Mouse (Mus musculus): ENCODE measurements at regions not wholly inside any gene's neighbourhood (a gene's known extent, or its start where the extent isn't known, plus 50 kb on each side); places are given as distances from the start of the nearest gene placed in this dataset.
"Not testable (repeated sequence)": the region's sequence is repeated elsewhere in the genome, so short reads cannot be mapped to it uniquely, and the experiment has no call there.

GRCm38 (mm10) chr1:47217088-47217487, 324.4 kb upstream of the Slc39a10 start:
- ATAC-seq (ENCODE audit: low FRiP score, low TSS enrichment) (no peak), DNase-seq (ENCODE audit: low spot score) (no peak)
- no peaks in the 10 kb centered on the region for H3K9me3 ChIP-seq (ENCODE audit: control insufficient read depth, low read length)
- no peaks in the 10 kb centered on the region for H3K4me1 ChIP-seq (replicated peaks; ENCODE audit: control insufficient read depth, insufficient read depth)
- H3K9ac ChIP-seq (ENCODE audit: low read length) = no peak overlapping the region
- no peak overlapping the region for H3K4me3 ChIP-seq (ENCODE audit: low read depth, low read length)
- no peak overlapping the region for H3K27ac ChIP-seq (replicated peaks)
- TF ChIP-seq CTCF (IDR thresholded peaks at IDR 0.05; ENCODE audit: low read depth) (no peak), EP300 (optimal IDR thresholded peaks at IDR 0.05) (no peak)
- WGBS = 59% methylated on average over 2 of the region's 2 CpGs
- no peaks in the 10 kb centered on the region for H3K27me3 ChIP-seq (ENCODE audit: control insufficient read depth, insufficient read depth, low read length)
- no peaks in the 10 kb centered on the region for H3K36me3 ChIP-seq (ENCODE audit: control insufficient read depth, insufficient read depth, low read length)
- H3K4me2 ChIP-seq (replicated peaks; ENCODE audit: low read depth) = no peak overlapping the region

- Histone ChIP-seq H3K9ac (ENCODE audit: low read length) (no peak overlapping the region), H3K36me3 (ENCODE audit: control insufficient read depth, insufficient read depth, low read length) (no peaks in the 10 kb centered on the region), H3K4me3 (ENCODE audit: low read depth, low read length) (no peak overlapping the region), H3K4me1 (replicated peaks; ENCODE audit: control insufficient read depth, insufficient read depth) (no peaks in the 10 kb centered on the region), H3K9me3 (ENCODE audit: control insufficient read depth, low read length) (no peaks in the 10 kb centered on the region), H3K4me2 (replicated peaks; ENCODE audit: low read depth) (no peak overlapping the region), H3K27me3 (ENCODE audit: control insufficient read depth, insufficient read depth, low read length) (no peaks in the 10 kb centered on the region), H3K27ac (replicated peaks) (no peak overlapping the region)
- DNase-seq (ENCODE audit: low spot score) = no peak
- no peak for ATAC-seq (ENCODE audit: low FRiP score, low TSS enrichment)
- WGBS = 44% methylated on average over 2 of the region's 2 CpGs
- TF ChIP-seq CTCF (IDR thresholded peaks at IDR 0.05; ENCODE audit: low read depth) = no peak
- no peak for TF ChIP-seq EP300 (optimal IDR thresholded peaks at IDR 0.05)
Measured at GRCm38 (mm10) chr1:47216419-47217002, 323.9 kb upstream of the Slc39a10 start.

GRCm38 (mm10) chr1:47213476-47213875, 320.8 kb upstream of the Slc39a10 start:
- H3K27me3 ChIP-seq (ENCODE audit: control insufficient read depth, insufficient read depth, low read length) = no peaks in the 10 kb centered on the region
- H3K27ac ChIP-seq (replicated peaks) = no peak overlapping the region
- H3K4me3 ChIP-seq (ENCODE audit: low read depth, low read length) = no peak overlapping the region
- H3K9me3 ChIP-seq (ENCODE audit: control insufficient read depth, low read length) = no peaks in the 10 kb centered on the region
- no peak overlapping the region for H3K4me2 ChIP-seq (replicated peaks; ENCODE audit: low read depth)
- WGBS = 72% methylated on average over 5 of the region's 5 CpGs
- ATAC-seq (ENCODE audit: low FRiP score, low TSS enrichment) (no peak), DNase-seq (ENCODE audit: low spot score) (no peak)
- no peaks in the 10 kb centered on the region for H3K4me1 ChIP-seq (replicated peaks; ENCODE audit: control insufficient read depth, insufficient read depth)
- H3K36me3 ChIP-seq (ENCODE audit: control insufficient read depth, insufficient read depth, low read length) = no peaks in the 10 kb centered on the region
- H3K9ac ChIP-seq (ENCODE audit: low read length) = no peak overlapping the region
- TF ChIP-seq EP300 (optimal IDR thresholded peaks at IDR 0.05) = no peak
- no peak for TF ChIP-seq CTCF (IDR thresholded peaks at IDR 0.05; ENCODE audit: low read depth)

- Histone ChIP-seq H3K36me3 (ENCODE audit: control insufficient read depth, insufficient read depth, low read length) (no peaks in the 10 kb centered on the region), H3K27me3 (ENCODE audit: control insufficient read depth, insufficient read depth, low read length) (no peaks in the 10 kb centered on the region), H3K4me1 (replicated peaks; ENCODE audit: control insufficient read depth, insufficient read depth) (no peaks in the 10 kb centered on the region), H3K9ac (ENCODE audit: low read length) (no peak overlapping the region), H3K9me3 (ENCODE audit: control insufficient read depth, low read length) (no peaks in the 10 kb centered on the region), H3K4me3 (ENCODE audit: low read depth, low read length) (no peak overlapping the region), H3K27ac (replicated peaks) (no peak overlapping the region), H3K4me2 (replicated peaks; ENCODE audit: low read depth) (no peak overlapping the region)
- WGBS = 80% methylated on average over 4 of the region's 4 CpGs
- TF ChIP-seq EP300 (optimal IDR thresholded peaks at IDR 0.05) (no peak), CTCF (IDR thresholded peaks at IDR 0.05; ENCODE audit: low read depth) (no peak)
- ATAC-seq (ENCODE audit: low FRiP score, low TSS enrichment) (no peak), DNase-seq (ENCODE audit: low spot score) (no peak)
Measured at GRCm38 (mm10) chr1:47193001-47193400, 300.3 kb upstream of the Slc39a10 start.

- H3K4me3 ChIP-seq (ENCODE audit: low read depth, low read length) = no peak overlapping the region
- H3K27ac ChIP-seq (replicated peaks) = no peak overlapping the region
- ATAC-seq (ENCODE audit: low FRiP score, low TSS enrichment) (no peak), DNase-seq (ENCODE audit: low spot score) (no peak)
- H3K27me3 ChIP-seq (ENCODE audit: control insufficient read depth, insufficient read depth, low read length) = no peaks in the 10 kb centered on the region
- WGBS = 72% methylated on average over 3 of the region's 3 CpGs
- no peak overlapping the region for H3K9ac ChIP-seq (ENCODE audit: low read length)
- TF ChIP-seq EP300 (optimal IDR thresholded peaks at IDR 0.05) (no peak), CTCF (IDR thresholded peaks at IDR 0.05; ENCODE audit: low read depth) (no peak)
- no peaks in the 10 kb centered on the region for H3K9me3 ChIP-seq (ENCODE audit: control insufficient read depth, low read length)
- no peaks in the 10 kb centered on the region for H3K4me1 ChIP-seq (replicated peaks; ENCODE audit: control insufficient read depth, insufficient read depth)
- no peaks in the 10 kb centered on the region for H3K36me3 ChIP-seq (ENCODE audit: control insufficient read depth, insufficient read depth, low read length)
- no peak overlapping the region for H3K4me2 ChIP-seq (replicated peaks; ENCODE audit: low read depth)
Measured at GRCm38 (mm10) chr1:47164417-47164816, 271.8 kb upstream of the Slc39a10 start.

GRCm38 (mm10) chr1:47163808-47164410, 271.3 kb upstream of the Slc39a10 start:
- no peaks in the 10 kb centered on the region for H3K9me3 ChIP-seq (ENCODE audit: control insufficient read depth, low read length)
- no peak overlapping the region for H3K27ac ChIP-seq (replicated peaks)
- H3K4me1 ChIP-seq (replicated peaks; ENCODE audit: control insufficient read depth, insufficient read depth) = no peaks in the 10 kb centered on the region
- DNase-seq (ENCODE audit: low spot score) (no peak), ATAC-seq (ENCODE audit: low FRiP score, low TSS enrichment) (no peak)
- no peak for TF ChIP-seq CTCF (IDR thresholded peaks at IDR 0.05; ENCODE audit: low read depth)
- TF ChIP-seq EP300 (optimal IDR thresholded peaks at IDR 0.05) = no peak
- no peak overlapping the region for H3K4me2 ChIP-seq (replicated peaks; ENCODE audit: low read depth)
- no peaks in the 10 kb centered on the region for H3K27me3 ChIP-seq (ENCODE audit: control insufficient read depth, insufficient read depth, low read length)
- no peak overlapping the region for H3K9ac ChIP-seq (ENCODE audit: low read length)
- no peaks in the 10 kb centered on the region for H3K36me3 ChIP-seq (ENCODE audit: control insufficient read depth, insufficient read depth, low read length)
- no peak overlapping the region for H3K4me3 ChIP-seq (ENCODE audit: low read depth, low read length)
- WGBS = 68% methylated on average over 1 of the region's 1 CpGs

GRCm38 (mm10) chr1:47130031-47130430, 237.4 kb upstream of the Slc39a10 start:
- H3K9ac ChIP-seq (ENCODE audit: low read length); H3K27me3 ChIP-seq (ENCODE audit: control insufficient read depth, insufficient read depth, low read length); H3K4me1 ChIP-seq (replicated peaks; ENCODE audit: control insufficient read depth, insufficient read depth); H3K27ac ChIP-seq (replicated peaks); H3K9me3 ChIP-seq (ENCODE audit: control insufficient read depth, low read length); H3K36me3 ChIP-seq (ENCODE audit: control insufficient read depth, insufficient read depth, low read length); DNase-seq (ENCODE audit: low spot score); H3K4me3 ChIP-seq (ENCODE audit: low read depth, low read length); H3K4me2 ChIP-seq (replicated peaks; ENCODE audit: low read depth); ATAC-seq (ENCODE audit: low FRiP score, low TSS enrichment): not testable (repeated sequence)
